Mouse (Mus musculus) MEL (cell line): ENCODE measurements around the gene Bcas3.

ENCODE experiments used
- CHD1 ChIP-seq: IDR thresholded peaks from 2 replicates; pipeline ENCODE4 v1.6.1; 2012; ENCODE audit warnings: low read depth, mild to moderate bottlenecking, inconsistent platforms, low read length, improper control_type of control experiment
- CTCF ChIP-seq, 3 experiments: IDR thresholded peaks in 2 of 3; conservative IDR thresholded peaks in 1 of 3; 2 replicates each; pipeline ENCODE4 v1.5.1; 2011 to 2012; ENCODE audit warnings: low read length in 3 of 3, low read depth in 2 of 3, mild to moderate bottlenecking in 2 of 3, improper control_type of control experiment in 1 of 3, inconsistent platforms in 1 of 3, mixed read lengths in 1 of 3, moderate library complexity in 1 of 3; ENCODE audit not compliant: control insufficient read depth in 1 of 3, insufficient read depth in 1 of 3, poor library complexity in 1 of 3, severe bottlenecking in 1 of 3
- EP300 ChIP-seq, 2 experiments: IDR thresholded peaks; 2 replicates each; pipeline ENCODE4 v1.6.1; 2011; ENCODE audit warnings: improper control_type of control experiment in 2 of 2, low read length in 2 of 2, low read depth in 1 of 2, mild to moderate bottlenecking in 1 of 2
- MAX ChIP-seq: IDR thresholded peaks from 2 replicates; pipeline ENCODE4 v1.6.1; 2011; ENCODE audit warnings: low read length, improper control_type of control experiment
- MXI1 ChIP-seq: IDR thresholded peaks from 2 replicates; pipeline ENCODE4 v1.6.1; 2011; ENCODE audit warnings: mild to moderate bottlenecking, low read depth, low read length, improper control_type of control experiment
- POLR2A ChIP-seq, 2 experiments: IDR thresholded peaks; 2 replicates each; pipeline ENCODE4 v1.6.1; 2011 to 2012; ENCODE audit warnings: low read length in 2 of 2, mild to moderate bottlenecking in 2 of 2, control low read depth in 1 of 2, improper control_type of control experiment in 1 of 2, low read depth in 1 of 2, moderate library complexity in 1 of 2; ENCODE audit not compliant: control insufficient read depth in 1 of 2, insufficient read depth in 1 of 2, poor library complexity in 1 of 2
- POLR2AphosphoS2 ChIP-seq: IDR thresholded peaks from 2 replicates; pipeline ENCODE4 v1.6.1; 2011; ENCODE audit warnings: low read length, improper control_type of control experiment
- RCOR1 ChIP-seq: IDR thresholded peaks from 2 replicates; pipeline ENCODE4 v1.6.1; 2012; ENCODE audit warnings: low read depth, mild to moderate bottlenecking, inconsistent platforms, low read length, improper control_type of control experiment
- TAL1 ChIP-seq: IDR thresholded peaks from 2 replicates; pipeline ENCODE4 v1.6.1; 2012; ENCODE audit warnings: mild to moderate bottlenecking, inconsistent platforms, low read length, moderate library complexity, mixed read lengths
- USF1 ChIP-seq: IDR thresholded peaks from 2 replicates; pipeline ENCODE4 v1.6.1; 2014; ENCODE audit warnings: low read depth, mild to moderate bottlenecking, inconsistent platforms, low read length, improper control_type of control experiment, moderate library complexity

- TF ChIP-seq USF1 (no peak), CHD1 (no peak), POLR2AphosphoS2 (no peak), MAX (no peak), CTCF (IDR thresholded peaks at IDR 0.05 in 2 of 3, conservative IDR thresholded peaks at IDR 0.05 in 1 of 3; ENCODE audit: control insufficient read depth in 1 of 3, insufficient read depth in 1 of 3, low read depth in 2 of 3, low read length in 3 of 3, poor library complexity in 1 of 3, severe bottlenecking in 1 of 3) (no peak), EP300 (IDR thresholded peaks at IDR 0.05; ENCODE audit: low read depth in 1 of 2, low read length in 2 of 2) (no peak), POLR2A (IDR thresholded peaks at IDR 0.05; ENCODE audit: control insufficient read depth in 1 of 2, insufficient read depth in 1 of 2, low read depth in 1 of 2, low read length in 2 of 2, poor library complexity in 1 of 2) (no peak), MXI1 (no peak), RCOR1 (no peak), TAL1 (no peak)
Observed at GRCm38 (mm10) chr11:85407700-85408099, 54.7 kb downstream of the Bcas3 start.
